Mouse (Mus musculus): ENCODE measurements around the gene Gnat1. TPM values are rescaled to one million over a fixed set of nuclear protein-coding genes. Genes with fewer than 3 reads are reported as not detected.

Gene Gnat1
- polyA plus RNA-seq (2015; fragmentation: Nextera tagmentation; extraction: Ambion mirVana): 0.62 and 0.85 TPM in 2 replicates

DNA sequence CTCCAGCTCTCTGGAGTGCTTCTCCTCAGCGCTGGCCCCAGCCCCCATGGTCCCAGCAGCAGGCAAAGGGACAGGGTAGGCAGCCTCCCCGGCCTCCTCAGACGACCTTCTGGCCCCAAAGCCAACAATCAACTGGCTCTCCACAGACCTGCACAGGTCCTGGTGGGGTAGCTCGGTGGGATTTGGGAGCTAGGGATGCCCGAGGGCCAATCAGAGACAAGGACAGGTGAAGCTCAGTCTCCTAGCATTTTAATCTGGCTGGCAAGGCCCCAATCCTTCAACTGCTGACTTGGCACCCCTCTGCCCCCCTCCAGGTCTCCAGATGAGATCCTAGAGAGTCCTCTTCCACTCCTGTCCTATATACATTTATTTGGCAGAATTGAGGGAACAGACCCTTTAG lies at the start of gene Gnat1:
TSS of gene Gnat1 (minus strand) at position 212 of the 400 bp plus-strand sequence.
- DNase-seq (ENCODE audit: low spot score): no peak

GRCm38 (mm10) chr9:107728919-107729670 lies 49.6 kb upstream of the Gnat1 start:
- DNase-seq (ENCODE audit: low spot score): no peak

GRCm38 (mm10) chr9:107727041-107727440 lies 47.5 kb upstream of the Gnat1 start:
- no peak for DNase-seq (ENCODE audit: low spot score)

- no peak for DNase-seq (ENCODE audit: low spot score)
Observed at GRCm38 (mm10) chr9:107724796-107725195, 45.3 kb upstream of the Gnat1 start.

DNA sequence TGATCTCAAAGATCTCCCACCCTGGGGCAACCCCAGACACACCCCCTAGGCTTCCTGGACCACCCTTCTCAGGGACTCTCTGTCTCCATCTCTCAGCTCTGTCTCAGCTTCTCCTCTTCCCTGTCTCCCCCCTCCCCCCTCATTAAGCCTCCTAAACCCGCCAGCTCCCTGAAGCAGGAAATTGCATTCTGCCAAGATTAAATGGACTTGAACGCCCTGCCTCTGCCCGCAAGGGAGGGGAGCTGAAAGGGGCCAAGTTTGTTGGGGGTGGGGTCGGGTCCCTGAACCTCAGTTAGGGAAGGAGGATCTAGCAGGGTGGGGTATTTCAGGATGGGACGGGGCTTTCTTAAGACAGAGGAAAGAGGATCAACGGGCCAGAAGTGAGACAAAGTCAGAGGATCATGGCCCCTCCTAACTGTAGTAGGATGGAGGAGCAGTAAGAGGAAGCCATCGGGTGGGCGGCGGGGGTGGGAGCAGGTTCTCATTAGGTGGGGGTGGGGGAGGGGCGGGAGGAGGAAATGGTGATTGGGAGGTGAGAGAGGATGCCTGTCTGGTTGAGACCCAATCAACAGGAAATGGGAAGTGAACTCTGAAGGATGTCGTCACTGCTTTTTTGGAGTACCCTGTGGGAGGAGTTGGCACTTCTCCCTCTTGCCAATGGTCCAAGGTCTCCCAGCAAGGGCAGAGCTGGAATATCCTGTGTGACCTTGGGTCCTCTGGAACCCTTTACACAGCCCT lies 44.5 kb upstream of the Gnat1 start:
- DNase-seq (ENCODE audit: low spot score): peak; percentile 45

DNA sequence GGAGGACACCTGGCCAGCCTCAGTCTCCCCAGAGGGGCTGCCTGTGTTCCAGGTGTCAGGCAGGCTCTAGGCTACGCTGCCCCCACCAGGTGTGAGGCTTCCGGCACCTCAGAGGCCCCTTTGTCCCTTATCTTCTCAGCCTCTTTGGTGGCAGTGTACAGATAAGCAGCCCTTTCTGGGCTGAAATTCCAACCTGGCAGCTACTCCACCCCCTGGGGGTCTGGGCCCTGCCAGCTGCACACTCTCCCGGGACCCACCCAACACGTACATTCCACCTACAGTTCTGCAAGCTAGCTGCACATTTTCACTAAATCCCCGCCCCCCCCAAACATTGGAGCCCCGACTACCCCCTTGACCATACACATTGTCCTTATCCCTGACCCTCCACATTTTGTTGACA lies 43.8 kb upstream of the Gnat1 start:
- peak; percentile 36 for DNase-seq (ENCODE audit: low spot score)

GRCm38 (mm10) chr9:107718781-107719540 lies 39.4 kb upstream of the Gnat1 start:
- DNase-seq (ENCODE audit: low spot score): peak; percentile 77

- DNase-seq (ENCODE audit: low spot score): no peak
Observed at GRCm38 (mm10) chr9:107716951-107717350, 37.4 kb upstream of the Gnat1 start.

DNA sequence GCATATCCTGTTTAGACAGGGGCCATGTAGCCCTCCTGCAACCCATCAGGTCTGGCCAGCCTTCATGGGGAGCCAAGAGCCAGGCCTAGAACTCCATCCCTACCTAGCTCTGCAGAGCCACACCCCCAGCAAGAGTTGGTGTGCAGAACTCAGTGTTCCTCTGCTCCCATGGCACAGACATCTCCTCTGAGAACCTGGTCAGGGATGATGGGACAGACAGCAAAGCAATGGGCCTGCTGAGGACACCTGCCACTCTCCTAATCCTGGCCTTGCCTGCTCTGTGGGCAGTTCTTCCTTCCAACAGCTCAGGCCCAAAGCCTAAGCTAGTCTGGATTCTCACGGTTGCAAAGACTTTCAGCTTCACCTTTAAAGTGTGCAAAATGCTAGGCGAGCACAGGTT lies 36.1 kb upstream of the Gnat1 start:
- no peak for DNase-seq (ENCODE audit: low spot score)

GRCm38 (mm10) chr9:107714221-107714952 lies 34.9 kb upstream of the Gnat1 start:
- no peak for DNase-seq (ENCODE audit: low spot score)

DNA sequence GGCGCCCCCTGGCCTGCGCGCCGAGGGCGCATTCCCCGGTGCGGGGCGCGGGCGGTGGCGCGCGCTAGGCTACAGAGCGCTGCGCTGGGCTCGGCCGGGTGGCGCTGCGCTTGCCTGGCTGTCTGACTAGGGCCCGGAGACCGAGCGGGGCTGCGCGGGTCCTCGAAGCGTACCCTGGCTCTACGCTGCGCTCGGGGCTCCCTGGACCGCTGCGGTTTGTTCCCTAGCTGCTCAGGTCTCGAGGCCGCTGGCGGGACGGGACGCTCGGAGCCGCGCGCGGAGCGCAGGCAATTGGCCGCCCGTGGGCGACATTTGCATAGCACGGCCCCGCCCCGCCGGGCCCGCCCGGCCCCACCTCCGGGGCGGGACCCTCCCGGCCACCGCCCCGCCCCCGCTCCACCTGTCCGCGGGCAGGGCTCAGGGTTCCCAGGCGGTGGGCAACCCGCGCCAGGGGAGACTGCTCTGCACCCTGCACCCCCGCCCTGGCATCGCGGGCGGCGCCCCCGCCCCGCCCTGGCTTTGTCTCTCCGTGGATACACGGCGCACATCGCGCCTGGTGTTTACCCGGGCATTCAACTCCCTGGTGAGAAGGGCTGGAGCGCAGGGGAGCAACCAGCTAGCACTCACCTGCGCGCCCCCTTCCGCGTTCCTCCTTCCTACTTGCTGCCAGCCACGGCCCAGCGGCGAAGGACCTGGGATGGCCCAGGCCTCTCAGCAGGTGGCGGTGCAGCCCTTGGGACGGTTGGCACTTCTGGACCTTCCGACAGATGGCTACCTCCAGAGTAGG lies 30.4 kb upstream of the Gnat1 start, which contains the start of gene Sema3f:
TSS of gene Sema3f (minus strand) at position 779 of the 787 bp plus-strand sequence.
- peak; percentile 89 for DNase-seq (ENCODE audit: low spot score)

DNA sequence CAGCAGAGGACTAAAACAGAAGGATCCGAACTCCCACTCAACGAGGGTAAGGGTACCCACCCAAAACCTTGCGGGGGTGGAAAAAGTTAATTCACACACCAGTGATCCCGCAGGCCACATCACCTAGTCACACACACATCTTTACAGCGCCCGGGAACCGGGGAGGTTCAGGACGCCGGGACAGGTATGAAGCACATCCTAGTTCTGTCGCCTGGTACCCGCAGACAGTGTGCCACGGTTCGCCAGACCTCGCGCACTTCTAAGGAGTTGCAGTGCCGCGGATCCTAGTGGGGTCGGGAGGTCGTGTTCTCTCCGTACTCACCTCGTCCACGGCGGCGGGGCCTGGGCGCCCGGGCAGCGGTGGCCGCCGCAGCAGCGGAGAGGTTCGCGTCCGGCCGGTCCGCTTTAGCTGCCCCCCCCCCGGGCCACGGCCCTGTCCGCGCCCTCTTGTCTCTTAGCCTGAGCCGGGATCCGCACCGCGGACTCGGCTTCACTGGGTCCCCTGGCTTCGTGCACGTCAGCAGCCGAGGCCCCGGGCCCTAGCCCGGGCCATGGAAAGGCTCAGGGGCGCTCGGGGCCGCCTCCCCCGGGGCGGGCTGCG lies 29.7 kb upstream of the Gnat1 start:
- DNase-seq (ENCODE audit: low spot score): peak; percentile 26

DNA sequence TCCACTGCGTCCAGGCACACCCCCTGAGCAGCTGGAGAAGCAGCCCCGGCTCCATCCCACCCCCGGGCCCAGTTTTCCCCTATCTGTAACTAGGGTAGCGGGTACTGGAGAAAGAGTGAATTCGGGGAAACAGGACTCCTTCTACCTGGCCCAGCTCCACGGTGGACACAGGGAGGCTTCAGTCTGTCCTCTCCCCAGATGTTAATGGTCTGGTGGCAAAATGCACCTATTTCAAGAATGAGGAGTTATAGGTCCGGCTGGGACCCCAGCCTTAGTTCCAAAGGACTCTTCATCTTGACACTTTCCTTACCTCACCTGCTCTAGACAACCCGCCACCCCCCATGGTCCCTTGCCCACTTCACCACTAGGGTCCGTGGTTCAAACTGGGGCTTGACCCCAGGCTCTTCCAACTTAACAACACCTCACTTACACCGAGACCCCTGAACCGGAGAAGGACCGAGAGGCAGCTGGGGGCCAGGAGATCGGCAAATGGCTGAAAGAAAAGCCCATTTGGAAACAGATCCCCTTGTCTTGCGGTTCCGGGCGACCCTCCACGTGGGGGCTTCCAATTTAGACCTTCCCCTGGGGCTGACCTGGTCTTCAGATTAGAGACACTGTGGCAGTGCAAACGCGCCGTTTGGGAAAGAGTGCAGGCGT lies 29.1 kb upstream of the Gnat1 start:
- no peak for DNase-seq (ENCODE audit: low spot score)

GRCm38 (mm10) chr9:107707701-107708438 lies 28.4 kb upstream of the Gnat1 start:
- peak; percentile 33 for DNase-seq (ENCODE audit: low spot score)

- no peak for DNase-seq (ENCODE audit: low spot score)
Observed at GRCm38 (mm10) chr9:107706781-107707211, 27.3 kb upstream of the Gnat1 start.

DNA sequence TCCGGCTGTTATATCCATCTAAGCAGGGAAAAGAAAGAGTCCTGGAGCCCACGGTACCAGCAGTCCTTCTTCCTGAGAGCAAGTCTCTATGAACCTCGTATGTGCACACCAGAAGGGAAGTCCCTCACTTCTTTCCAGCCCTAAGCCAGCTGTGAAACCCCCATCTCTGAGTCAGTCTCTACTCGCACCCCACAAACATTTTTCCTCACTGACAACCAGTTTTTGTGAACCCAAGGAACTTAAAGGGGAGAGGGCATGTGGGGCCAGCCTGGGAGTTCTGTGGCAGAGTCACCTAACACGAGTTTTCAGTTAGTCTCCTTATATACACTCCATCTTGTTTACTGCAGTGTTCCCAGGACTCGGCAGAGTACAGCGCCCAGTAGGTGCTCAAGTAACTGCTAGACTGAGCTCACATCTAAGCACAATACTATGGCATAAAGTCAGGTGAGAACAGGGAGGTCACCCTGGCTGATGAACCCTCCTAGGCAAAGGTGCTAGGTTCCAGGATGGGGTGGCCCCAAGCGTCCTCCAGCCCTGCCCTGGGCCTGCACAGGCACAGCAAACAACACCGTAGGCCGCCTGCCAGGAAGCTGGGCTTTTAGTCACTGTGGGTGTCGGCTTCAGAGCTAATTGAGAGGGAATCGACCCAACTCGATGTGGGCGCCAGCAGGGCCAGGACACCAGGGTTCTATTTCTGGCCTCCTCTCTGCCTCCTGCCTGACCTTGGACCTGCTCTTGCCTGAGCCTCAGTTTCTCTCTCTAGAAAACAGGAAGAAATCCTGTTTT lies 24.0 kb upstream of the Gnat1 start:
- DNase-seq (ENCODE audit: low spot score): no peak

DNA sequence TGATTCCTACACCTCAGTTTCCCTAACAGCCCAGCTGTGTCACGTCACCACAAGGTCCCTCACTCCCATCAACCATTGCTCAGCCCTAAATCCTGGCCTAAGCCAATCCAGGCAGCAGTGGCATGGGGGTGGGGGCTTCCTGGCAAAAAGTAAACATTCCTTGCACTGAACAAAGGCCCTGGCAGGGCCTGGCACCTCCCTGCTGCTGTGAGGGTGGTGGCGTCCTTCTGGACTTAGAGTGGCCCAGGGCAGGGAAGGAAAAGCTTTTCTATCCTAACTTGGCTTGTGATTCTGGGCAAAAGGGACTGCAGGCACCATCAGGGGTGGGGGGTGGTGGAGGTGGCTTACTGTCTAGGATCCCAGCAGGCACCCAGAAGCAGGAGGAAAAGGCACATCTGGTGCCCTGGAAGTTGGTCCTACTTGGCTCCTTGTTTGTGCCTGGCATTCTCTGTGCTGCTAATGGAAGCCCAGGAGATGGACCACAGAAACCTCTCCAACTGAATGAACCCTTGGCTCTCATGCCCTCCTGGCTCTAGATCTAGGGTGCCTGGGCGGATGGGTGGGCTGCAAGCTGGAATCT lies 23.2 kb upstream of the Gnat1 start:
- no peak for DNase-seq (ENCODE audit: low spot score)

All from thymus, postnatal 0 days (tissue).